Mouse (Mus musculus) heart, embryonic 10.5 days (tissue): ENCODE measurements around the gene Spats2. TPM values are rescaled to one million over a fixed set of nuclear protein-coding genes. Genes with fewer than 3 reads are reported as not detected.
"Not testable (repeated sequence)": the region's sequence is repeated elsewhere in the genome, so short reads cannot be mapped to it uniquely, and the experiment has no call there.

Experiments
- DNase-seq: peaks from one replicate; pipeline ENCODE4 v3.0.0-alpha.2; 2017; ENCODE audit warnings: low spot score
- H3K27ac ChIP-seq: fragments of 300-500 bp; sonication (generic); 2 replicates; pipeline ENCODE4 v1.5.1; 2016; ENCODE audit warnings: mild to moderate bottlenecking
- H3K27me3 ChIP-seq: fragments of 300-500 bp; sonication (generic); 2 replicates; pipeline ENCODE4 v1.6.1; 2016; ENCODE audit warnings: mild to moderate bottlenecking; ENCODE audit not compliant: poor library complexity, insufficient read depth, severe bottlenecking
- H3K36me3 ChIP-seq: fragments of 300-500 bp; sonication (generic); 2 replicates; pipeline ENCODE4 v1.6.1; 2016; ENCODE audit warnings: mild to moderate bottlenecking, moderate library complexity
- H3K4me1 ChIP-seq: fragments of 300-500 bp; sonication (generic); 2 replicates; pipeline ENCODE4 v1.6.1; 2016; ENCODE audit warnings: mild to moderate bottlenecking
- H3K4me3 ChIP-seq: fragments of 300-500 bp; sonication (generic); 2 replicates; pipeline ENCODE4 v1.5.1; 2016; ENCODE audit warnings: mild to moderate bottlenecking, moderate library complexity
- H3K9me3 ChIP-seq: fragments of 300-500 bp; sonication (generic); 2 replicates; pipeline ENCODE4 v1.6.1; 2016; ENCODE audit warnings: mild to moderate bottlenecking, moderate library complexity
- WGBS: fragments of 180-500 bp; shearing (Covaris S2); methylation state at CpG from one replicate; pipeline ENCODE4 v1.1.7; 2016; 5-methylcytosine and 5-hydroxymethylcytosine counted together
- polyA plus RNA-seq: library from polyadenylated mRNA; unstranded; fragments of >200 nt; fragmentation: Nextera tagmentation; extraction: Ambion mirVana; gene quantifications from 2 replicates; pipeline ENCODE4 v1.2.1, GENCODE M21; 2016

Gene Spats2
- polyA plus RNA-seq, 1 experiment from 2014 or later: 58.5 TPM

DNA sequence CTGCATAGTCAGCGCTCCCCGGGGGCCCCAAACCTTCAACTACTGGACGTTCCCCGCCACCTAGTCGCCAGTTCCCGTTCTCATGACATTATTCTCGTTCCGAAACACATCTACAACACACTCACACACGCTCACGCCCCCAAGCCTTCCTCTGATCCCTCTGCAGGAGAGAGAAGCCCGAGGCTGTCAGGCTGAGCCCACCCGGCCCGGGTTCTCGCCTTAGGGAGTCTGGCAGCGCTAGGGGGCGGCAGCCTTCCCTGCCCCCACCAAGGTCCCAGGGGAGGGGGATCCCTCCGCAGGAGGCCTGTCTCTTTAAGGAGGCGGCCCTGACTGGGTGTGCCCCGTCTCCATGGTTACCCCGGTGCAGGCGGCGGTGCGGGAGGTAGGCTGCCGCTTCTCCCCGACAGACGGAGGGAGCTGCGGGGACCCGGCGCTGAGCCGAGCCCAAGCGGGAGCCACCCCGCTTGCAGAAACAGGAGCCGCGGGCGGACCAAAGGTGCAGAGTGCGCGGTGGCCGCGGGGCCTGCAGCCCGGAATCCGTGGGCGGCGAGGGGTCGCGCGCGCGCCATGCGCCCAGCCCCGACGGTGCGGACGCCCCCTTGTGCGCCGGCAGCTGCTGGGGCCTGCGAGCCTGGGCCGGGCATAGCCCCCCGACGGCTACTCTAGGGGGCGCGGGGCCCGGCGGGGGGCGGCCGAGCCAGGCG, 98.6 kb downstream of the Spats2 start, which contains the start of gene Kcnh3:
Gene Kcnh3, plus strand, starts transcription at position 654 of the 704 bp plus-strand sequence.
- Histone ChIP-seq H3K27me3 (peaks cover 99% of the 10 kb centered on the region), H3K36me3 (no peaks in the 10 kb centered on the region), H3K27ac (peak within 1 kb of the TSS; percentile 37), H3K4me1 (peaks cover 44% of the 10 kb centered on the region), H3K9me3 (no peaks in the 10 kb centered on the region), H3K4me3 (peak within 1 kb of the TSS; percentile 64)
- no peak for DNase-seq
- under 1% methylated on average over 65 of the region's 66 CpGs for WGBS

DNA sequence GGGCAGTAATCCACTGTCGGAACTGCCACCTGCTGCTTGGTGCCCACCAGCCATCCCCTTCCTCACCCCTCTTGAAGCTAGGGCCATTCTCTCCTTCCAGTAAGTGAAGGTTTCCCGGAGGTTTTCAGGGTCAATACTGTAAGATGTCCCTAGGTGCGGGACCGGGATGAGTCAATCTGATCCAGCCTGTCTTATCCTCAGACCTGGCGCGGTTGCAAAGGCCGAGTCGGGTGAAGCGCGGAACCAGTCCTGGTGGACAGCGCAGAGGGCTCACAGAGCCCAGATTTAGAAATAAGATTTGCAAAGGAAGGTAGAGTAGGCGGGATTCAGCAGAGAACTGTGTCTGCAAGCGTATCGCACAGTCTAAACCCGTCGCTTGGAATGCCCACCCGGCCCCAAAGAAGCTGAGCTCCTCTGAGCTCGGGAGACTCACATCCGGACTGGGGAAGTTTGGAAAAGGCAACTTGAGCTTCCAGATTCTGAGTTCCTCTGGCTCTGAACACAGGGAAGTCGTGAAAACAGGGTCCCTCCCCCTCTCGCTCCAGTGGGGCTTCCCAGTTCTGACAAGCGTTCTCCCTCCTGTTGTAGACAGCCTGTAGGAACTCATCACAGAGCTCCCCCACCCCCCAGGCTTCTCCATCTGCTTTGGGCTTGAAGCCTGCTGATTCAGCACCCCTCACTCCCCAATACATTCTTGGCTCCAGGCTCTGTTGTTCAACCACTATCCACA, 99.5 kb downstream of the Spats2 start:
- Histone ChIP-seq H3K27ac (no peak overlapping the region), H3K27me3 (peaks cover 100% of the 10 kb centered on the region), H3K9me3 (no peaks in the 10 kb centered on the region), H3K4me1 (peaks cover 52% of the 10 kb centered on the region), H3K4me3 (peak overlapping the region; percentile 64), H3K36me3 (no peaks in the 10 kb centered on the region)
- WGBS: 2% methylated on average over 22 of the region's 22 CpGs
- no peak for DNase-seq

- Histone ChIP-seq H3K9me3 (no peaks in the 10 kb centered on the region), H3K27ac (no peak overlapping the region), H3K4me3 (peak overlapping the region; percentile 64; the same call in 1 of the 2 replicates), H3K4me1 (peaks cover 55% of the 10 kb centered on the region), H3K27me3 (peaks cover 100% of the 10 kb centered on the region), H3K36me3 (no peaks in the 10 kb centered on the region)
- 24% methylated on average over 14 of the region's 14 CpGs for WGBS
- no peak for DNase-seq
Measured at GRCm38 (mm10) chr15:99226090-99226489, 100.4 kb downstream of the Spats2 start.

DNA sequence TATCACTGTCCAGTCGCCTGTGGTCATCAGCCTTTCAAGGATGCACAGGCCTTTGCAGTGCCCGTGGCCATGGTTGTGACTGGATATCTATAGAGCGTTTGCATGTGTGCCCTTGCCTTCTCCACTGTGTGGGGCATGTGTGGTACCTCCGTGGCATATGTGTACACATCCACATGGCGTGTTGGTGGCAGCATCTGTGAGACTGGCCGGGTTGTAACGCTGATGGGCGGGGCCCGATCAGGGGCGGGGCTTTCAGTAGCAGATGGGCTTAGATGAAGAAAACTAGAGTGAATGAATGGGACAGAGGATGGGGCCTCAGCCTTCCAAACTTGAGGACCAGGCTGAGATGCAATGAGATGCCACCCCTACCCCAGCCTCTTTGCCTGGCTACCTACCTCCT, 106.3 kb downstream of the Spats2 start:
- DNase-seq: no peak
- peaks cover 84% of the 10 kb centered on the region for H3K27me3 ChIP-seq
- no peak overlapping the region for H3K4me3 ChIP-seq
- no peaks in the 10 kb centered on the region for H3K9me3 ChIP-seq
- H3K4me1 ChIP-seq: peaks cover 28% of the 10 kb centered on the region
- no peaks in the 10 kb centered on the region for H3K36me3 ChIP-seq
- 63% methylated on average over 10 of the region's 10 CpGs for WGBS
- H3K27ac ChIP-seq: no peak overlapping the region

DNA sequence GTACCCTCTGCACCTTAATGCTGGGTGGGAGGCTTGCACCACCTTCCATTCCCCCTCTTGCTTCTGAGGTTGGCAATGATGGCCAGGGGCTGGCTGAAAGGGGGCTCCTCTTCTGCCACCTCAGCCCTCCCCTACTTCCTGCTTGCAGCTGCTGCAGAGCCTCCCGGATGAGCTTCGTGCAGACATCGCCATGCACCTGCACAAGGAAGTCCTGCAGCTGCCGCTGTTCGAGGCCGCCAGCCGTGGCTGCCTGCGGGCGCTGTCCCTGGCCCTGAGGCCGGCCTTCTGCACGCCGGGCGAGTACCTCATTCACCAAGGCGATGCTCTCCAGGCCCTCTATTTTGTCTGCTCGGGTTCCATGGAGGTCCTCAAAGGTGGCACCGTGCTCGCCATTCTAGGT, 108.0 kb downstream of the Spats2 start:
- Histone ChIP-seq H3K9me3 (no peaks in the 10 kb centered on the region), H3K4me1 (peaks cover 33% of the 10 kb centered on the region), H3K36me3 (no peaks in the 10 kb centered on the region), H3K4me3 (no peak overlapping the region), H3K27me3 (peaks cover 66% of the 10 kb centered on the region), H3K27ac (no peak overlapping the region)
- no peak for DNase-seq
- 61% methylated on average over 17 of the region's 17 CpGs for WGBS

GRCm38 (mm10) chr15:99234326-99235010, 108.8 kb downstream of the Spats2 start:
- peaks cover 59% of the 10 kb centered on the region for H3K27me3 ChIP-seq
- H3K27ac ChIP-seq: no peak overlapping the region
- WGBS: 64% methylated on average over 12 of the region's 12 CpGs
- no peak overlapping the region for H3K4me3 ChIP-seq
- H3K9me3 ChIP-seq: no peaks in the 10 kb centered on the region
- no peak for DNase-seq
- peaks cover 31% of the 10 kb centered on the region for H3K4me1 ChIP-seq
- H3K36me3 ChIP-seq: no peaks in the 10 kb centered on the region

- H3K4me1 ChIP-seq: peaks cover 38% of the 10 kb centered on the region
- no peak overlapping the region for H3K4me3 ChIP-seq
- no peak for DNase-seq
- H3K9me3 ChIP-seq: no peaks in the 10 kb centered on the region
- H3K27ac ChIP-seq: peak overlapping the region; percentile 42; the same call in 1 of the 2 replicates
- peaks cover 24% of the 10 kb centered on the region for H3K27me3 ChIP-seq
- peaks cover 30% of the 10 kb centered on the region for H3K36me3 ChIP-seq
- WGBS: 55% methylated on average over 11 of the region's 11 CpGs
Measured at GRCm38 (mm10) chr15:99238006-99238405, 112.3 kb downstream of the Spats2 start.

DNA sequence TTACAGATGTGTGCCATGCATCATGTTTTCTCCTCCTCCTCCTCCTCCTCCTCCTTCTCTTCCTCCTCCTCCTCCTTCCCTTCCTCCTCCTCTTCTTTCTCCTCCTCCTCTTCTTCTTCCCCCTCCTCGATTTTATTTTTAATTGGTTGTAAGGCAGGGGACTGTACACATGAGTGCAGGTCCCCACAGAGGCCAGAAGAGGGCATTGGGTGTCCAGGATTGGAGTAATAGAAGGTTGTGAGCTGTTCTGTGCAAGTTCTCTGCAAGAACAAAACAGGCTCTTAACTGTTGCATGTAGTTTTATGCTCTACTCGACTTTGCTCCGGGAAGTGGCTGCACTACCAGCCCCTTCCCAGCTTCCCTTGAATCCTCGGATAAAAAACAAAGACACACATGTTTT, 114.4 kb downstream of the Spats2 start:
- H3K36me3 ChIP-seq: peaks cover 51% of the 10 kb centered on the region
- peaks cover 24% of the 10 kb centered on the region for H3K4me1 ChIP-seq
- no peak for DNase-seq
- H3K27me3 ChIP-seq: 0 out of 2 replicates have a peak, but pooled peaks cover 5% of the 10 kb centered on the region
- no peak overlapping the region for H3K4me3 ChIP-seq
- WGBS: 77% methylated on average over 4 of the region's 4 CpGs
- no peak overlapping the region for H3K27ac ChIP-seq
- no peaks in the 10 kb centered on the region for H3K9me3 ChIP-seq

GRCm38 (mm10) chr15:99241249-99241648, 115.5 kb downstream of the Spats2 start:
- Histone ChIP-seq H3K27me3 (0 out of 2 replicates have a peak, but pooled peaks cover 1% of the 10 kb centered on the region), H3K4me1 (peaks cover 24% of the 10 kb centered on the region), H3K36me3 (peaks cover 61% of the 10 kb centered on the region), H3K27ac (no peak overlapping the region), H3K9me3 (no peaks in the 10 kb centered on the region), H3K4me3 (no peak overlapping the region)
- 71% methylated on average over 4 of the region's 4 CpGs for WGBS
- no peak for DNase-seq

DNA sequence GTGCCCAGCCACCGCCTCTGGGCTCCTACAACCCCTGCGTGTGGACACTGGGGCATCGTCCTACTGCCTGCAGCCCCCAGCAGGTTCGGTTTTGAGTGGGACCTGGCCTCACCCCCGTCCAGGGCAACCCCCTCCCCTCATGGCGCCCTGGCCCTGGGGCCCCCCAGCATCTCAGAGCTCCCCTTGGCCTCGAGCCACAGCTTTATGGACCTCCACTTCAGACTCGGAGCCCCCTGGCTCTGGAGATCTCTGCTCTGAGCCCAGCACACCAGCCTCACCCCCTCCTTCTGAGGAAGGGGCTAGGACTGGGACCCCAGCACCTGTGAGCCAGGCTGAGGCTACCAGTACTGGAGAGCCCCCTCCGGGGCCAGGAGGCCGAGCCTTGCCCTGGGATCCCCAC, 116.3 kb downstream of the Spats2 start:
- WGBS: 91% methylated on average over 10 of the region's 10 CpGs
- Histone ChIP-seq H3K27ac (0 out of 2 replicates have a peak overlapping the region, but pooled peaks have one; percentile 42), H3K9me3 (no peaks in the 10 kb centered on the region), H3K27me3 (no peaks in the 10 kb centered on the region), H3K36me3 (peaks cover 69% of the 10 kb centered on the region), H3K4me1 (peaks cover 24% of the 10 kb centered on the region), H3K4me3 (no peak overlapping the region)
- no peak for DNase-seq

- 89% methylated on average over 6 of the region's 6 CpGs for WGBS
- not testable (repeated sequence) for H3K27me3 ChIP-seq, H3K27ac ChIP-seq, H3K4me3 ChIP-seq, H3K9me3 ChIP-seq, DNase-seq
- Histone ChIP-seq H3K36me3 (peaks cover 81% of the 10 kb centered on the region), H3K4me1 (peaks cover 45% of the 10 kb centered on the region)
Measured at GRCm38 (mm10) chr15:99246736-99247135, 121.0 kb downstream of the Spats2 start.

DNA sequence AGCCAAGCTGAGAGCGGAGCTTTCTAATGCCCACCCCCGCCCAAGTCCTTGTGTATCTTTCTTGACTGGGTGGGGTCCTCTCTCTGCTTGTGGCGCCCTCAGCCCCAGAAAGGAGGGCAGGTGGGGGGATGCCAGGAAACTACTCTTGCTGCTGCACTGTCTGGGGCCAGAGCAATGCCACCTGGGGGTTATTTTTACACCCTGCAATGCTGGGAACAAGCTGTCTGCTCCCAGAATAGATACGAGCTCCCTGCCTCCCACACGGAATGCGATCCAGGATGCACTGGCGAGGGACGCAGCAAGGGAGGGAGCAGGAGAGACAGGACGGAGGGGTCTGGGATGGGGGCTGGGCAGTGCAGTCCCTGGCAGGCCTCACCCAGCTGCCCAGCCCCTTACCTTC, 123.3 kb downstream of the Spats2 start:
- Histone ChIP-seq H3K9me3 (no peaks in the 10 kb centered on the region), H3K27me3 (no peaks in the 10 kb centered on the region), H3K27ac (peak overlapping the region; percentile 87), H3K4me3 (peak overlapping the region; percentile 37), H3K4me1 (peaks cover 44% of the 10 kb centered on the region), H3K36me3 (peaks cover 58% of the 10 kb centered on the region)
- WGBS: 35% methylated on average over 9 of the region's 9 CpGs
- DNase-seq: peak; percentile 91

GRCm38 (mm10) chr15:99249938-99250337, 124.2 kb downstream of the Spats2 start:
- no peak for DNase-seq
- H3K4me1 ChIP-seq: peaks cover 53% of the 10 kb centered on the region
- peak overlapping the region; percentile 87 for H3K27ac ChIP-seq
- peak overlapping the region; percentile 37 for H3K4me3 ChIP-seq
- peaks cover 49% of the 10 kb centered on the region for H3K36me3 ChIP-seq
- H3K9me3 ChIP-seq: no peaks in the 10 kb centered on the region
- 88% methylated on average over 11 of the region's 11 CpGs for WGBS
- no peaks in the 10 kb centered on the region for H3K27me3 ChIP-seq
